Mouse (Mus musculus) adrenal gland, adult (tissue): ENCODE data around the gene Nkx2-3.

ENCODE experiments used
- DNase-seq, 2 experiments: peaks; one replicate each; pipeline ENCODE4 v3.0.0; 2022 to 2023; ENCODE audit warnings: low spot score in 1 of 2; ENCODE audit not compliant: inconsistent age in 2 of 2

The Nkx2-3 gene

GRCm38 (mm10) chr19:43612051-43612450 lies at the start of gene Nkx2-3:
Gene Nkx2-3, plus strand, starts transcription at chr19:43612325.
- peak in 1 of 2 experiments; percentile 47 for DNase-seq

- DNase-seq: no peak
Observed at GRCm38 (mm10) chr19:43563166-43563565, 49.0 kb upstream of the Nkx2-3 start.

DNA sequence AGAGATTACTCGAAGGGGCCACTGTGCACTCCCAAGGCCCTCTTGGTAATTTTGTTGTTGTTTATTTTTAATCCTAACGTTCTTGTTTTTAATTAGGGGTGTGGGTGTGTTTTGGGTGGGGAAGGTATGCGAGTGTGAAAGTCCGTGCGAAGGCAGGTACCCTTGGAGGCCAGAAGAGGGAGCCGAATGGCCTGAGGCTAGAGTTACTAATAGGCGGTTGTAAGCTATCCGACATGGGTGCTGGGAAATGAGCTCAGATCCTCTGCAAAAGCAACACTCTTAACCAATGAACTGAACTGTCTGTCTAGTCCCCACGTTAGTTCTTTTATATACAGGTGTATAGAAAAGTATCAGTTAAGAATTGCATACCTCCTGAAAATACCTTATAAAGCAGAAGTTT lies 43.8 kb upstream of the Nkx2-3 start:
- no peak for DNase-seq

GRCm38 (mm10) chr19:43569133-43569532 lies 43.0 kb upstream of the Nkx2-3 start:
- DNase-seq: no peak

DNA sequence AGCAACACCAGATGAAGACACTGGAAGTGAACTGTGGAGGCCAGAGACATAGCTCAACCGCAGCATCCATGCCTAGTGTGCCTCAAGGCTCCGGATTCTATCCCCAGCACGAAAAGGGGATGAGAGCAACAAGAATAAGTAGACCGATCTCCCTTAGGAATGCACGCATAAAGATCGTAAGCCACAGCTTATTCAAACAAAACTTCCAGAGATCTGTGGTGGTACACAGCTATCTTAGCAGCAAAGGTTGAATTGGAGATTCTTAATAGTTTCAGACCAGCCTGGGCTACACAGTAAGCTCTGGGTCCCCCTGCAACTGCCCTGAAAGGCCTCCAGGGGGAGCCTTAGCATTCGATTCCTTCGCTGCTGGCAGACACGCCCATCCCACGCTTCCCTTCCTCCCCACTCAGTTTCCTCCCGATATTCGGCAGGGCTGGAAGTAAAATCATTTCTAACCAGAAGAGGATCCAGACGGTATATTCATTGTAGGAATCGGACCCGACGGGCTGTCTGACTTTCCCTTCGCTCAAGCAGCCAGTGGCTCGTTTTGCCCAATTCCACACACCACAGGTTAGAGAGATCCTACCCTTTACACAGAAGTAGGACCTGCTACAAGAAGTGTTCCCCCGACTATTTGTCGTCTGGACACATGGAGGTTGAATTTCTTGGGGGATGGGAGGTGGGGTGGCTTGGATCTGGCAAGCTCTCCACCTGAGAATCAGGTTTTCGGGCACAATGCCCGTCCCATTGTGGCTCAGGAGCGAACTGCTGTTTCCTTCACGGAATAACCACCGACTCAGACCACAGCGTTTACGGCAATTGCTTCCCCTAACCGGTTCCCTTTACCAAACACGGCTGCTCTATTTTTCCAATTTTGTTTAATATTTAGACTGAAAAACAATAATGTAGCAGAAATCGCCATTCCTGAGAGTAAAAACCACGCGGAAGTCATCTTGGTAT lies 41.0 kb upstream of the Nkx2-3 start:
- DNase-seq: peak; percentile 67 to 92

DNA sequence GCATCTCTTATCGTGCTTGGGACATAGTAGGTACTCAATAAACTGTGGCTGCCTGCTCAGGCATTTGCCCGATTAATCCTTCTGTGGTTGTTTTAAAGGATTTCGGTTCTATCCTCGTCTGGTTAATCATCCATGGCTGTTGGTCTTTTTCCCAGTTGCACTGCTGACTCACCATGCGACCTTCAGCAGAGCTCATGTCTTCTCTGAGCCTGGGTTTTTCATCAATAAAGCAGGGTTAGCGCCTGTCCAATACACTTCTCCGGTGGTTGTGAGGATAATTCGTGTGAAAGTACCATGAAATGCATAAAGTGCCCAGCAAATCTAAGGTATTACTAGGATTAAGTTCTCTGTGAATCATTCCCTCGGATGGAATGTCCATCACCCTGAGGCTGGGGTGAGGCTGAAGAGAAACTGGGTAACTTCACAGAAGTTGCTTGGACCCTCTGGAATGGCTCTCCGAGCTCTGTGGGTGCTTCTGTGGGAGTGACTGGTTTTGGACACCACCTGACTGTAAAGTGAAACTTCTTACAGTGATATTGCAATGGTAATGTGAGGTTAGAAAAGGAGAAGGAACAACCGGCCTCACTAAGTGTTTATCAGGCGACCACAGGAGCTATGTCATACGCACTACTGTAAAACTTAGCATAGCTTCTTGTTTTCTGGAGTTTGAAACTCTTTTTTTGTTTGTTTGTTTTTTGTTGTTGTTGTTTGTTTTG lies 32.9 kb upstream of the Nkx2-3 start:
- peak; percentile 70 to 88 for DNase-seq

DNA sequence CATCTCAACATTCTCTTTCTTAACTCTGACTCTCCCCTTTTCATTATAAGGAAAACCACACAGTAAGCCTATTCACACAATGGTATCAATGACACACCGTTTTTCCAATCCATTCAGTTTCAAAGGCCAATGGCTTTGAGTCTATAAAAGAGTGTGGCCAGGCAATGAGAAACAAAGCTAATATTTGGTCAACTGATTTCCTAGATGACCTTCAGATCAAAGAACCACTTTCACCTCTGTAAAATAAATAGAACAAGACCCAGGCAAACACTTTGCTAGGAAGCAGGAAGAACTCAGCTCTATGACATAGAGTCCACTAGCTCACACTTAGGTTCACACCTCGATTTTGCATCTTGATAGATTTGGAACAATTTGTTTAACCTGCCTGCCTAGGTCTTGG lies 30.9 kb upstream of the Nkx2-3 start:
- DNase-seq: no peak

DNA sequence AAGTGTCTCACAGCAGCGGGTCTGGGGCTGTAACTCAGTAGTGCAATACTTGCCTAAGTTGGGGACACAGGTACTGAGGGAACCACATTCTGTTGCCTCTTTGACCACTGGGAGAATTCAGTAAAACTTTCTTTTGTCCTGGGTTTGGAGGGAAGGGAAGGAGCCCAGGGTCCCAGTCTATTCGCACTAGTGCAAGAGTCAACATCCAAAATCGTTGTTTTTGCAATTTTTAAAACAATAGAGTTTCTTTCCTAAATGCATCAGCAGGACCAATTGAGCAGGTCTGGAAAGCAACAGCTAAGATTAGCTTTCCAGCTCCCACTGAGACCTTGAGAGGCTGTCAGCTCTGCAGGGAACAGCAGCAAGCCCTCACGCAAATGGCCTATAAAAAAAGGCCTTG lies 28.9 kb upstream of the Nkx2-3 start:
- DNase-seq: no peak

- peak in 1 of 2 experiments; percentile 41 for DNase-seq
Observed at GRCm38 (mm10) chr19:43583595-43583994, 28.5 kb upstream of the Nkx2-3 start.

GRCm38 (mm10) chr19:43584788-43585187 lies 27.3 kb upstream of the Nkx2-3 start:
- peak; percentile 39 to 72 for DNase-seq

DNA sequence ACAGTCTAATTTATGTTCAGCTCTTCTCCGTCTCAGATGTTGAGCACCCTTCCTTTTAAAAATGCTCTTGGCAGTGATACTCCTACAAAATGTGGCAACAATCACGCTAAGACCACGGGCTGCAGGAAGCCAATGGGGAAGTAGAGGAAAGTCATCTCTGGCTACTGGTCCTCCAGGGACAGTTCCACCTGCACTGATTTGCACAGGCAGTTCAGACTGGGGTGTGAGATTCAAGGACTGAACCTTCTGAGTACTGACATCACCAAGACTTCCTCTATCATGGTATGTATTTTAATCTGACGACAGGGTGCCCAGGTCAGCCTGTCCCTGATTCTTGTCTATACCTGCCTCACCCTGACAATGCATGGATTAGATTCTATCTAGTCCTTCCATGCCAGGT lies 20.1 kb upstream of the Nkx2-3 start:
- no peak for DNase-seq

- DNase-seq: no peak
Observed at GRCm38 (mm10) chr19:43596981-43597380, 15.1 kb upstream of the Nkx2-3 start.

DNA sequence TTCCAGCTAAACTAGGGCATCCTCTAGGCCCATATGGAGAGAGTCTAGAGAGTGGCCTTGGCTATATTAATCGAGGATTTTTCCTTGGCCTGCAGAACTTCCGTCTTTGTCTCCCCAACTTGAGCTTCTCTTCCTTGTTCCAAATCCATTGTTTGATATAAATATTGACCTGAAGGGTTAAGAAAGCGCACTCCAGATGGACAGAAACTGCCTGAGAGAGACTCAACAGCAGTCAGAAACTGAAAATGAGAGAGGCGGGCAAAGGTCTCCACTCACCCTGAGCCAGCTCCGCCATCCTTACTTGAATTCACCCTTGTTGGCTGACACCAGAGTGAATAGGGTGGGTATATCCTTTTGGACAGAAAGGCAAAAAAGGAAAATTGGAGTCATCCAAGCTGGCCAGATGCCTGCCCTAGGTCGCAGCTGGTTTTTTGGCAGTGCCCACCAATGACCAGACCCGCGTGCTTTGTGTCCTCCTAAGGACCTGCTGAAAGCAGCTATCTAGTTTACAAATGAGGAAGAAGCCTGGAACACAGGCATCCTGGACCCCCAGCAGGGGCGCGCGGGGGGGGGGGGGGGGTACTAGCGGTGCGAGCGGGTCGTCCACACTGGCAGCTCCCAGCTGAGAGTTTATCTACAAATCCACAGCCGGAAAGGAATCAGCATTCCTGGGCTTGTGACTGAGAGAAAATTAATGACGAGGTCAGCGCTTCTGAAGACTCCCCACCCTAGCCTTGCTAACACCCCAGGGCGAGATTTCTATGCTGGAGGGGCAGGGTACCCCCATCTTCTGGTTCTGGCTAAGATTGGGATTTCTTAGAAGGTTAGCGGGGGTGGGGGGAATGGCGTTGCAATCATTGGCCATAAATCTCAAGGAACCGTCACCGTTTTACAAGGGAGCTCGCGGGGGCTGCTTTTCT lies 13.1 kb upstream of the Nkx2-3 start:
- peak in 1 of 2 experiments; percentile 14 for DNase-seq

GRCm38 (mm10) chr19:43599776-43600544 lies 12.2 kb upstream of the Nkx2-3 start:
- DNase-seq: peak in 1 of 2 experiments; percentile 21

DNA sequence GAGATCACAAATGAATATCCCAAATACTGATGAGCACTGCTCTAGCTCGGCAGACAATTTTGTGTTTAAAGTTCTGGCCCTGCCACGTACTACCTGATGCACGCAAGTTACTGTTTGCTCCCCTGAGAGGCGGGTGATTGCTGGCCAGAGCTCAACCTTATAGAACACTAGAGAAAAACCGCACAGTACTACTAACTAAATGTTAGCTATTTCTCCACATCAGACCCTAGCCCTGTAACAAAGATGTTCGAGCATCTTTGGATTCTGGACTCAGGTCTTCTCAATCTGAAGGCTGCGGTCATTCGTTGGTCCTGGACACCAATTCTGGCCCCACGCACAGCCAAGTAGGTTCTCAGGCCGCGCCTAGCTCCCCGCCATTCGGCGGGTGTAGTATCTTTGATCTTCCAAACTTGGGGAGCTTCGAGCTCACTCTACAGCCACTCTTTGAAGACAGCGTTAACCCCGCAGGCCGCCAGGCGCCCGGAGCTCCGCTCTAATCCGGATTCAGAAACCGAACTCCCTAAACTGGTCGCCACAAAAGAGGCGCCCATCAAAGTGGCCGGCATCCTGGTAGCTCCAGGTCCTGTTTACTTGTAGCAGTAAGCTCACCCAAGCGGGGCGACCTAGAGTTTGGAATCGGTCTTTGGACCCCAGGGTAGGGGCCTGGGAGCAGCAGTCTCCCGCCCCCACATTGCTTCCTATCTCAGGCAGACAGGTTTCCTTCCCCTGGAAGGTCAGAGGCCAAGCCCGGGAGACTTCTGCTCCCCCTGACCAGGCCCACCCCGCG lies 11.4 kb upstream of the Nkx2-3 start:
- DNase-seq: peak in 1 of 2 experiments; percentile 22

- DNase-seq: peak in 1 of 2 experiments; percentile 14
Observed at GRCm38 (mm10) chr19:43601440-43601839, 10.7 kb upstream of the Nkx2-3 start.

GRCm38 (mm10) chr19:43601996-43602590 lies 10.0 kb upstream of the Nkx2-3 start:
- peak in 1 of 2 experiments; percentile 16 for DNase-seq

- DNase-seq: peak in 1 of 2 experiments; percentile 13
Observed at GRCm38 (mm10) chr19:43603521-43603920, 8.6 kb upstream of the Nkx2-3 start.
